In genomic region chr5:49645781-49646180, GRCm38 (mm10) we compare ENCODE assay signal across 20 mouse cellular contexts.
A peak's percentile ranks its signal among the peaks of the same experiment; 100 is the strongest.
DNase-seq lines count a peak whose midpoint lies in the region; ATAC-seq and TF ChIP-seq lines count a peak whose summit lies in the region.
"Had no signal": no experiment of that assay in that cellular context is flagged by ENCODE, and none has a peak within 500 bp of the region (broad histone marks: within the 10 kb centered on the region; RNA-seq: fewer than 3 reads in every experiment).

No protein-coding gene starts in this region.

- H3K4me3 ChIP-seq in cerebellum, adult 2 months (replicated peaks; ENCODE audit: insufficient read depth, low read depth, low read length) = no peak overlapping the region
- no peak overlapping the region for H3K4me3 ChIP-seq in hindbrain, embryonic 16.5 days (ENCODE audit: low read length)
- H3K4me3 ChIP-seq: embryonic facial prominence, embryonic 13.5 days; forebrain, embryonic 12.5 days; gastrocnemius, adult 2 months; heart, embryonic 12.5 days; hindbrain, embryonic 15.5 days had no signal

- no peaks in the 10 kb centered on the region for H3K27me3 ChIP-seq in cerebellum, adult 2 months (ENCODE audit: control insufficient read depth, insufficient read depth, low read length)
- H3K27me3 ChIP-seq in hindbrain, embryonic 16.5 days (replicated peaks; ENCODE audit: control insufficient read depth, insufficient read depth, low read length) = no peaks in the 10 kb centered on the region
- H3K27me3 ChIP-seq: embryonic facial prominence, embryonic 13.5 days; forebrain, embryonic 12.5 days; heart, embryonic 12.5 days; hindbrain, embryonic 15.5 days had no signal

- no peaks in the 10 kb centered on the region for H3K36me3 ChIP-seq in hindbrain, embryonic 16.5 days (ENCODE audit: control insufficient read depth, insufficient read depth, low read length)
- H3K36me3 ChIP-seq: embryonic facial prominence, embryonic 13.5 days; forebrain, embryonic 12.5 days; G1E; heart, embryonic 12.5 days; hindbrain, embryonic 15.5 days had no signal

- no peak overlapping the region for H3K9ac ChIP-seq in hindbrain, embryonic 16.5 days (ENCODE audit: low read depth, low read length)
- H3K9ac ChIP-seq: embryonic facial prominence, embryonic 13.5 days; forebrain, embryonic 12.5 days; forebrain, postnatal 0 days; heart, embryonic 12.5 days; hindbrain, embryonic 15.5 days had no signal

- no peak for DNase-seq in cerebellum, postnatal 4 days (ENCODE audit: low spot score in 2 of 2)
- DNase-seq in cerebellum, adult 2 months = peak; percentile 59 to 96
- peak; percentile 43 to 54 for DNase-seq in cerebellum, postnatal 10 days
- DNase-seq in T-cell, adult 2 months (ENCODE audit: low spot score) = no peak
- DNase-seq in left cerebral cortex, adult 11 months (ENCODE audit: low spot score) = no peak
- DNase-seq: adrenal gland, postnatal 10 days; B cell, adult 2 months; forebrain, postnatal 0 days; gastrocnemius, adult 2 months; gastrocnemius, postnatal 25 days had no signal

- 7% methylated on average over 1 of the region's 1 CpGs for WGBS in cerebellum, adult 2 months
- WGBS in hindbrain, embryonic 16.5 days = 89% methylated on average over 1 of the region's 1 CpGs

- ATAC-seq in cerebellum, adult (ENCODE audit: insufficient number of reproducible peaks, low FRiP score, low TSS enrichment) = peak; percentile 88
- ATAC-seq in hindbrain, embryonic 16.5 days = no peak
- ATAC-seq: CD4-positive, CD25-positive, alpha-beta regulatory T cell, adult 4 months; forebrain, postnatal 0 days; inflammation-experienced regulatory T-cells, adult 6 months; intestine, postnatal 0 days had no signal

- no peak for TF ChIP-seq POLR2A in cerebellum, adult 2 months (IDR thresholded peaks at IDR 0.05; ENCODE audit: borderline replicate concordance, insufficient read depth, low read length)

- peak overlapping the region; percentile 42; the same call in 1 of the 2 replicates for H3K27ac ChIP-seq in cerebellum, adult 2 months (ENCODE audit: insufficient read depth, low read length)
- H3K27ac ChIP-seq in hindbrain, embryonic 16.5 days (ENCODE audit: low read depth, low read length) = no peak overlapping the region
- H3K27ac ChIP-seq: embryonic facial prominence, embryonic 13.5 days; forebrain, embryonic 12.5 days; gastrocnemius, adult 2 months; hindbrain, embryonic 15.5 days had no signal

- H3K9me3 ChIP-seq in hindbrain, embryonic 16.5 days (ENCODE audit: control insufficient read depth, low read length) = no peaks in the 10 kb centered on the region
- H3K9me3 ChIP-seq: embryonic facial prominence, embryonic 13.5 days; forebrain, embryonic 12.5 days; G1E; heart, embryonic 12.5 days; hindbrain, embryonic 15.5 days had no signal

- peaks cover 27% of the 10 kb centered on the region for H3K4me1 ChIP-seq in cerebellum, adult 2 months (ENCODE audit: control insufficient read depth, insufficient read depth, low read length)
- H3K4me1 ChIP-seq in hindbrain, embryonic 16.5 days (ENCODE audit: control insufficient read depth, insufficient read depth, low read depth, low read length) = no peaks in the 10 kb centered on the region
- H3K4me1 ChIP-seq: embryonic facial prominence, embryonic 13.5 days; forebrain, embryonic 12.5 days; heart, embryonic 12.5 days; hindbrain, embryonic 15.5 days had no signal

- TF ChIP-seq CTCF in cerebellum, adult 2 months (IDR thresholded peaks at IDR 0.05; ENCODE audit: borderline replicate concordance, insufficient read depth, low read depth, low read length) = no peak

- H3K4me2 ChIP-seq in hindbrain, embryonic 16.5 days (ENCODE audit: low read length) = no peak overlapping the region
- H3K4me2 ChIP-seq: embryonic facial prominence, embryonic 13.5 days; forebrain, embryonic 12.5 days; heart, embryonic 12.5 days; hindbrain, embryonic 15.5 days had no signal

Comparison
In these comparisons a context has a peak if more than half of its experiments do, and no peak if none do; other contexts are left out.
1. DNase-seq: peak in cerebellum, adult 2 months (2 of 2) and cerebellum, postnatal 10 days (2 of 2); none in cerebellum, postnatal 4 days (0 of 2), T-cell, adult 2 months (single experiment) and left cerebral cortex, adult 11 months (single experiment).